ENCODE assay signal across 17 mouse cellular contexts in the genomic region with DNA sequence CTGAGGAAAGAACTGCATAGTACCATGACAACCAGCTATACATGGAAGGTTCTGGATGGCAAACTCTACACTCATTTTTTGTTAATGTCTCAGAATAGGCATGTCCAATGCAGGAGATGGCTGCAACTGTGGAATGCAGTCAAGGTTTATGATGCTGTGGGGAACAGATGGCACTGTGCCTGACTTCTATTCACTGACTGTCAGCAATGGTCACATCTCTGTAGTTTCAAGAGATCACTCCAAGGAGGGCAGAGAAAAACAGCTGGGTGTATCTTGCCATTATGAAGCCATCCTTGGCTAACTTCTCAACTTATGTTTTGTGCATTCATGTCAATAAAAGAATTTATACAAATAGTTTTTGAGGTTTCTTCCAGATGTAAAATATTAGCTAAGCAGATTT.
"Had no signal": no experiment of that assay in that cellular context is flagged by ENCODE, and none has a peak within 500 bp of the region (broad histone marks: within the 10 kb centered on the region; RNA-seq: fewer than 3 reads in every experiment).

No protein-coding gene starts in this region.

- H3K9me3 ChIP-seq: neural tube, embryonic 12.5 days; neural tube, embryonic 13.5 days; neural tube, embryonic 15.5 days; stomach, embryonic 15.5 days had no signal

- H3K4me2 ChIP-seq: neural tube, embryonic 12.5 days; neural tube, embryonic 13.5 days; neural tube, embryonic 15.5 days; stomach, embryonic 15.5 days had no signal

- H3K4me1 ChIP-seq: neural tube, embryonic 12.5 days; neural tube, embryonic 13.5 days; neural tube, embryonic 15.5 days; stomach, embryonic 15.5 days had no signal

- H3K4me3 ChIP-seq: neural tube, embryonic 12.5 days; neural tube, embryonic 13.5 days; neural tube, embryonic 15.5 days; stomach, embryonic 15.5 days had no signal

- H3K9ac ChIP-seq: neural tube, embryonic 12.5 days; neural tube, embryonic 13.5 days; neural tube, embryonic 15.5 days; stomach, embryonic 15.5 days had no signal

- H3K27ac ChIP-seq: neural tube, embryonic 12.5 days; neural tube, embryonic 13.5 days; neural tube, embryonic 15.5 days; stomach, embryonic 15.5 days; stomach, postnatal 0 days had no signal

- H3K27me3 ChIP-seq: neural tube, embryonic 12.5 days; neural tube, embryonic 13.5 days; neural tube, embryonic 15.5 days; stomach, embryonic 15.5 days had no signal

- DNase-seq: retina, postnatal 1 day; right cerebral cortex, adult 18-20 months; right cerebral cortex, postnatal 14 days; right cerebral cortex, postnatal 25 days; right cerebral cortex, postnatal 4 days; spleen, adult 18-20 months; thymus, adult 18-20 months; thymus, adult 2 months; thymus, postnatal 14 days; thymus, postnatal 25 days; thymus, postnatal 36 days; thymus, postnatal 4 days had no signal

- H3K36me3 ChIP-seq: neural tube, embryonic 12.5 days; neural tube, embryonic 13.5 days; neural tube, embryonic 15.5 days; stomach, embryonic 15.5 days had no signal
